Mouse (Mus musculus) adrenal gland, postnatal 4 days (tissue): ENCODE measurements around the gene Olfr155. TPM values are rescaled to one million over a fixed set of nuclear protein-coding genes. Genes with fewer than 3 reads are reported as not detected.
A peak's percentile ranks its signal among the peaks of the same experiment; 100 is the strongest.

Experiments used
- DNase-seq, 2 experiments: peaks; one replicate each; pipeline ENCODE4 v3.0.0; 2021 to 2022; ENCODE audit warnings: low spot score in 2 of 2, mixed read lengths in 2 of 2
- long read RNA-seq, 2 experiments: library from polyadenylated mRNA; stranded (forward); transcript quantifications; one replicate each; pipeline ENCODE4 v2.0.0; 2021
- total RNA-seq, 2 experiments: library from RNA; stranded (reverse); gene quantifications; 2 replicates each; pipeline ENCODE4 v1.2.3; 2021

The Olfr155 gene
- total RNA-seq: not detected
- long read RNA-seq, experiment 1: 0 reads
- long read RNA-seq, experiment 2: 0 reads

DNA sequence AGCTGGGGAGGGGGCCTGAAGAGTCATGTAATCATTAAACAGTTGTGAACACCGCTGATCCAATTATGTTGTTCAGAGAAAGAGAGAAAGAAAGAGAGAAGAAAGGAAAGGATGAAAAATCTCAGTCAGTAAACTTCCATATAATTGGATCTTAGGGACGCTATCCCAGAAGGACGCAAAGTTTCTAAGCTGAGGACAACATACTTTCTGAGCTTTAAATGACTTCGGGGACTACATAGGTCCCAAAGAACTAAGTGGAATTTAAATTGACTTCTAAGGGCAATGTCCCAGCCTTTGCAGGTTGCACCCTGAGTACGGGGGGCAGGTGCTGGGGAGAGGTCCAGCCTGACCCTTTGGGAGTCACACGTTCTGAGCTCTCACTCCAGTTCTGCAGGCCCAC is at the start of gene Olfr155:
Gene Olfr155, plus strand, starts transcription at position 301 of the 400 bp plus-strand sequence.
- no peak for DNase-seq

DNA sequence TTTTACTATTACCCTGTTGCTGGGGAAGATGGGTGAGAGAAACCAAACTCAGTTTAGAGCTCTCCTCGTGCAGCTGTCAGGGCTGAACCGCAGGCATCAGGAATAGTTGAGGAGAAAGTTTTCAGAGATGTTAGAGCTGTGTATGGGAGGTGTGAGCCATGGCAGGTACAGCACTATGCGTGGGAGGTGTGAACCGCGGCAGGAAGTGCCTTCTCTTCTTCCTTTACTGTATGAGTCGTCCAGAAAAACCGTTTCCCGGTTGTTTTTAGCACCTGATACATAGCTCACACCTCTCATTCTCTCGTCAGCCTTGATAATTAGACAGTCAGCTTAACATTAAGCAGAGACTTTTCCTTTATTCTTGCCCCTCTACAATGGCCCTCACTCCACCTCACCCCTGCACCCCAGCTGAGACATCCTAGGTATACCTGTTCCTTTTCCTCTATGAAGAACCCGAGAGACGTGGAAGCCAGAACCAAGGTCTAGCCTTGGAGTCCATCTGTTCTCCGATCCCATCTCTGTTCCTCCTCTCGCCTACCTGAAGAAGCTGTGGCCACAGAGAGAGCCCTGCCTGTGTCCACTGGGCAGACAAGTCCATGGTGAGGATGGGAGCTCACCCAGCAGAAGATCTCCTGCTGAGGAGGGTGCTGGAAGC is 28.3 kb upstream of the Olfr155 start:
- no peak for DNase-seq

DNA sequence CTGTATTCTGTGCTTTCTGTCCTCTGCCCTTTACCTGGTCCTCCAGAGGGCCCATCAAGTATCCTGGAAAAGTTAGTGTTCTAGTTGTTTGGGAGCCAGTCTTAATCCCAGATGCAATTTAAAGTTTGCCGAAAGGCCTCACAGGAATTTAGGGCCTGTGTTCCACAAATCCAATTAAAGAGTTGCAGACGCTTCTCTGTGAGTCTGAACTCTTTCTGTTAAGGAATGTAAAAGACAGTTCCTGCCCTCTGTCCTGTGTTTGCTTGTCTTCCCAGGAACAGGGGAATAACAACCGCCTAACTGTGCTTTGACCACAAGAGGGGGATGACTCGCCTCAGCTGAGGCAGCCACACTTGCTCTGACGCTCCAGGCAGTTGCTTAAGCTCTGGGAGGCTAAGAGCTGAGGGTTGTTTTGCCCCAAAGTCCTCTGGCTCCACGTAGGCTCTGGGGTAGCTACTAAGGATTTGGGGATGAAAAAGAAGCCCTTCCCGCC is 27.5 kb upstream of the Olfr155 start, which contains the start of gene Olfr156:
Gene Olfr156, minus strand, starts transcription at position 51 of the 493 bp plus-strand sequence.
- no peak for DNase-seq

DNA sequence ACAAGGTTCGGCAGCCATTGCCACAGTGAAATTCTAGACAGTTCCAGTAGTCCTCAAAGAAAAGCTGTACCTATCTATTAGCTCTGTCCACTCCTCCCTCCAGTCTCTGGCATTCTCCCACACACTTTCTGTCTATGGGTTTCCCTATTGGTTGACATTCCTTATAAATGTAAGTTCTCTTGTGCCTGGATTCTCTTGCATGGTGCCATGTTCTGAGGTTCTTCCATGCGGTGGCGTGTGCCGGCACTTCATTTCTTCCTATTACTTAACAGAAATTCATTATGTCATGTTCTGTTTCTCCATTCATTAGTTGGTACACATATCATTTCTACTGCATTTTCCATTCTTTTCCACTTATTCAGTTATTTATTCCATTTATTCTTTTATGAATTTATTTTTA is 22.6 kb upstream of the Olfr155 start:
- DNase-seq: no peak

DNA sequence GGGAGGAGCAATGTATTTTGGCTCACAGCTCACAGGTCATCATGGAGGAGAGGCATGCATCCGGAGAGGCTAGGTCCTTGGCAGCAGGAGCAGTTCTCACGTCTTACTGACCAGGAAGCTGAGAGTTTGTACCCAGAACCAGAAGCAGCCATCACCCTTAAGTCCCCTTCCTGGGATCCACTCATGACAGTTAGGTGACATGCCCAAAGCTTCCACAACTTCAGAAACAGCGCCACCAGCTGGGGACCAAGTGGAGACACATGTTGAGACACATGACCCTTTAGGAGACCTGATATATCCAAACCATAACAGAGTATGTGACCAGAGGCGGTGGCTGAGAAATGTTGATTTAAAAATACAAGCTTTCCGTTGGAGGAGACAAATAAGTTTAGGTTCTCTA is 19.3 kb upstream of the Olfr155 start:
- DNase-seq: no peak

DNA sequence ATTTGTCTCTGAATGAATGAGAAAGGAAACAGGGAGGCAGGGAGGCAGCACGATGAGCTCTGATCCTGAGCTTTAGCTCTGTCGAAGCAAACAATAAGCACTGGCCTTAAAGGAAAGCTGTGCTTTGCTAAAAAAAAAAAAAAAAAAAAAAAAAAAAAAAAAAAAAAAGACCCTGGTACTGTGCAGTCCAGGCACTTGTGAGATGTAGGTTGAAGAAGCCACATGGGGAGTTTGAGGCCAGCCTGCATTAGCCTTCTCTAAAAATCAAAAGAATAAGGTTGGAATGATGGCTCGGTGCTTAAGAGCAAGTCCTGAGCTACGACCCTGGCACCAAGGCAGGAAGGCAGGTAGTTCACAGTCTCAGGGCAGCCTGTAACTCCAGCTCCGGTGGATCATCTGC is 17.6 kb upstream of the Olfr155 start:
- no peak for DNase-seq

DNA sequence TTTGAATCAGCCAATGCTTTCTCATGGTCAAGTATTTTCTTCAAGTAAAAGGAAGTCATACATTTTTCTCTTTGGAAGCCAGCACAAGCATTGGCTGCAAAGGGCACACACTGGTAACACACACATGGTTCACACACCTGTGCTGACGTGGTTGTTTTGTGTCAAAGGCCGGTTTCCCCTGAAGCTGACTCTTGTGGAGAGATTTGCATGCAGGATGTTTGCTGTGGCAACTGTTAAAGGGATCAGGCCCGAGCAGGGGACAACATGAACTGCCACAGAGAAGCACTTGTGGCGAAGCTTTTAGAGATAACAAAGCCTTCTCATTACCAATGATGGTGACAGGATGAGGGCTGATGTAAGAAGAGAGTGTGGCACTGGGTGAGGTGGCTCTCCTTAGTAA is 16.6 kb upstream of the Olfr155 start:
- DNase-seq: no peak

DNA sequence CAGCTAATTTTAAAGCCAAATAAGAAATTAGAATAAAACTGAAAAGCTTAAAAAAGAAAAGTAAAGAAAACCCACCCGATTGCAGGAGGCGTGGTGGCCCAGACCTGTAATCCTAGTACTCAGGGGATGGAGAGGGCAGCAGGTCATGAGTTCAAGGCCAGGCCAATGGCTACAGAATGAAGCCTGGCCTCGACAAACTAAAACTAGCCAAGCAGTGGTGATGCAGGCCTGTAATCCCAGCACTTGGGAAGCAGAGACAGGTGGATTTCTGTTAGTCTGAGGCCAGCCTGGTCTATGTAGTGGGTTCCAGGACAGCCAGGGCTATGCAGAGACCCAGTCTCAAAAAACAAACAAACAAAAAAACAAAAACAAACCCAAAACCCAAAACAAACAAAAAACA is 13.0 kb upstream of the Olfr155 start:
- no peak for DNase-seq

DNA sequence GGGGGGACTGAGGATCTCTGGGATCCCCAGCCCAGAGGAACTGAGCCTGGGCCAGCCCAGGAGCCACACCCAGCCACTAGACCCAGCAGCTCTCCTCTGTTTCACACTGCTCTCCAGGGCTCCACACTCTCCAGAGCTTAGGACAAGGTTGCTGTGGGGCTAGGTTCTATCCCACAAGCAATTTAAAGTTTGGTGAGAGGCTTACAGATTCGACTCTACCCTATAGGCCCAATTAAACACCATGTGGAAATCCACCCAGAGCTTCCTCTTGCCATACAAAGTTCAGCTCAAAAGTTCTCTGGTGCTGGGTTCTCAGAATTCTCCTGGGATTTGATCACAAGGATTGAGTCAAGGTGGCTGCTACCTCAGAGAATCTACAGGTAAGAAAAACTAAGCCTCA is 11.3 kb upstream of the Olfr155 start, which contains the start of gene Olfr157:
Gene Olfr157, minus strand, starts transcription at position 101 of the 400 bp plus-strand sequence.
- no peak for DNase-seq

DNA sequence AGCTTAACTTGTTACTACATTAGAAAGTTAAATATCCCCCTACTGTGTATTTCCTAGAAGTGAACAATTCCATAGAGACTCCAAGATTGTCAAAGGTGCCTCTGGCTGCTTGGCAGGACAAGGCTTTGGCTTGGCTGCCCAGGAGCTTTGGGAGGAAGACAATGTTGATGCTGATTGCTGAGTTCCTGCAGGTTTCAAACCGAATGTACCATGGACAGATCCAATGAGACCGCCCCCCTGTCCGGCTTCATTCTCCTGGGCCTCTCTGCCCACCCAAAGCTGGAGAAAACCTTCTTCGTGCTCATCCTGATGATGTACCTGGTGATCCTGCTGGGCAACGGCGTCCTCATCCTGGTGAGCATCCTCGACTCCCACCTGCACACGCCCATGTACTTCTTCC is 2.7 kb downstream of the Olfr155 start:
- no peak for DNase-seq

DNA sequence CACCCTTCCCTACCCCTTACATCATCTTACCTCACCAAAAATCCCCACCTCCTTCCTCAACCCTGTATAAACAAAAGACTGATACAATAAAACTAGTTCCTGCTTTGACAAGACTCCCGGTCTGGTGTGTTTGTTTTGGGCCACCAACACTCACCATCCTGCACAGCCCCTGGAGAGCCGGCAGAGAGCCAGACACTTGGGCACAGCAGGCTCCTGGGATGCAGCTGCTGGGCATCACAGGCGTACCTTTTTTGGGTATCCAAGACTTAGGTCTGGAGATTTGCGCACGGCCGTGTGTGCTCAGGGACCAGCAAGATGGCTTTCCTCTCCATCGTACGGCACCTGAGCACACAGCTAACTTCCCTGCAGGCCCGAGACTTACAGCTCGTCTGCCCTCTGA is 8.5 kb downstream of the Olfr155 start:
- no peak for DNase-seq

DNA sequence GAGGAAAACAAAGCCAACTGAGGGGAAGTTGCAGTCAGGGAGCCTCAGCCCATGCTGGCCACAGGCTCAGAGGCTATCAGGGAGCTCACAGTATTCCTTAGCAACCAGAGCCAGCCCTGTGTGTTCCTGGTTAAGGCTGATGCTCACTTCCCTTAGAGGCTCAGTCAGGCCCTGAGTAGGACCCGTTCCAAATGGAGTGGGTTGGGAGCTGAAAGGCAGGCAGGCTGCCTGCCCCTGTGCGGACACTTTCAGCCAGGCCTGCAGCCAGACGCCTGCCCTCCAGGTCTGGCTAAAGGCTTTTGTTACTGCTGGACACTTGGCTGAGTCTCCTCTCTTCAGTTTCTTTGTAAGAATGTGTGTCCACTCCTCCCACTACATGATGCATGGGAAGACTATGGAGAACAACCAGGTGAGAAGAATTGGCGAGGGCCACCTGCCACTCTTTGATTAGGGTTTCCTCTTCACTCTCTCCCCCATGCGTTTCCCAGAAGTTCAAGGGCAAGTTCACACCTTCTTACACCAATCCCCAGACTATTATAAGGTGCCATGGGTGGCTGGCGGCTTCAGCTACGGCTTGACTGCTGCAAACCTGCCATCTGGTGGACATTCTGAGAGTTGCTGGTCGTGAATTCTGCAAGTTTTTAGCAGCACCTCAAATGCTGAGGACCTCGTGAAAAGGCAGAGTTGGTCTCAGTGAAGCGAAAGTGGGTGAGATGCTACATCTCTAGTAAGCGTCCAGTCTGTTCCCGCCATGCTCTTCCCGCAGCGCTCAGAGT is 9.6 kb downstream of the Olfr155 start:
- peak in 1 of 2 experiments; percentile 31 for DNase-seq

DNA sequence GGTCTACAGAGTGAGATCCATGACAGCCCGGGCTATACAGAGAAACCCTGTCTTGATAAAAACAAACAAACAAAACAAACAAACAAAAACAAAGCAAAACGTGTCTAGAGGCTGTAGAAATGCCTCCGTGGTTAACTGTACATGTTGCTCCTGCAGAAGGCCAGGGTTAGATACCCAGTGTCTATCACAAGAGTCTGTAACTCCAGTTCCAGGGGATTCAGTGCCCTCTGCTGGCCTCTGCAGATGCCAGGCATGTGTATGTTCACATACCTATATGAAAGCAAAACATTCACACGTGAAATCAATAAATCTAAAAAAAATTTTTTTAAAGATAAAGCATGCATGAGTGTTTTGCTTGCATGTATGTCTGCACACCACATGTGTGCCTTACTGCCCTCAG is 11.9 kb downstream of the Olfr155 start:
- DNase-seq: no peak

DNA sequence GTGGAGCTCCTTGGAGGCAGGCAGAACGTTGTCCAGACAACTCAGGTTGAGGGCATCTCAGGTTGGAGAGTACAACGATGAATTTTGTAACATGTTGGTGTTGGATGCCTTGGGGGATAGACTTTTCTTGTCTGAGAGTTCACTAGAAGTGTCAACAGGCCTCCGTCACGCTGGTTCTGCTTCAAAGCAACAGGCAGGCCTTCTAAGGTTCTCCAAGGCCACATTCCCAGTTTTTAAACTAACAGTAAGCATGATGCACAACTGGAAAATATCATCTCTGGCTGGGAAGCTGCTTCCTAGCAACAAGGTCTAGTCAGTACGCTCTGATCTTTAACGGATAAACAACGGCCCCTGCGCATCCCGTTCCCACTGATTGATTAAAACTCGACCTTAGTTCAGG is 18.5 kb downstream of the Olfr155 start:
- no peak for DNase-seq

DNA sequence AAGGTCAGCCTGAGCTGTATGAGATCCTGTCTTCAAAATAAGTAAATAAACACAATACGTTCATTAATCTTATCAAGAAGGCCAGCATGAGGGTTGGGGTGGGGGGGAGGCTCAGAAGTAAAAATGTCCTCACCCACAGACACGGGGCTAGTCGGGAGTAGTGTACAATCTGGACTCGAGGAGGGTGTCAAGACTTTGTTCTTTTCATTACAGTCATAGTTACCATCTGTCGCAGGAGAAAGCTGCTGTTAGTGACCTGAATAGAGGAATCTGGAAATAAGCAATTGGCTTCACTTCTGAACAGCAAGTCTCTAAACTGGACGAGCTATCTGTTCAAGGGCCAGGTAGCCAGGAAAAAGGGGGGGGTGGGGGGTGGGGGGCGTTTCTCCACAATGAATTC is 23.1 kb downstream of the Olfr155 start:
- no peak for DNase-seq

DNA sequence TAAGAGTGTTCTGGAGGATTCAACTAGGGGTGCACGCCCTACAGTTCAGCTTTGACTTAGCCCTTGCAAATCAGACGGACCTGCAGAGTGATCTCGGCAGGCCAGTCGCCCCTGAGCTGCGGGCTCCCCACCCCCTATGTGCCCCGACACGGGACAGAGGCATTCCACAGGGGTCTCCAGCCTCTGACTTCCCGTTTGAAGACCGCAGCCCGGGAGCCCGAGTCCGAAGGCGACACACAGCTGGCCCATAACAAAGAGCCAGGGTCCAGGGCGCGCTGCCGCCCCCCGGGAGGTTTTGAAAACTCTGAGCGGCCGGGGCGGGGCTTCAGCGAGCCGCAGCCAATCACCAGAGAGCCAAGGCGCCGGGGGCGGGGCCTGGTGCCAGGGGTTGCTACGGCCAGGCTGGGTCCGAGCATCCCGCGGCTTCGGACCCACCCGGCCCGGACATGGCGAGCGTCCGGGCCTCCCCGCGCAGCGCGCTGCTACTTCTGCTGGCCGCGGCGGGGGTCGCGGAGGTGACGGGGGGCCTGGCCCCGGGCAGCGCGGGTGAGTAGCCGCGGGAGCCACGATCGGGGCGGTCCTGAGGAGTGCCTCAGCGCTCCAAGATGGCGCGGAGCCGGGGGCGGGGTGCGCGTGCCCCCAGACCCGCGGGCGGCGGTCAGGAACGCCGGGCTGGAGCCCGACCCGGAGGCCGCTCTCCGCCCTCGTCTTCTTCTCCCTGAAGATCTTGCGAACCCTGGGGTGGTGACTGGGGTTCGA is 24.0 kb downstream of the Olfr155 start, which contains the start of gene Reck:
Gene Reck, plus strand, starts transcription at position 371 of the 759 bp plus-strand sequence.
- DNase-seq: peak; percentile 74 to 79

DNA sequence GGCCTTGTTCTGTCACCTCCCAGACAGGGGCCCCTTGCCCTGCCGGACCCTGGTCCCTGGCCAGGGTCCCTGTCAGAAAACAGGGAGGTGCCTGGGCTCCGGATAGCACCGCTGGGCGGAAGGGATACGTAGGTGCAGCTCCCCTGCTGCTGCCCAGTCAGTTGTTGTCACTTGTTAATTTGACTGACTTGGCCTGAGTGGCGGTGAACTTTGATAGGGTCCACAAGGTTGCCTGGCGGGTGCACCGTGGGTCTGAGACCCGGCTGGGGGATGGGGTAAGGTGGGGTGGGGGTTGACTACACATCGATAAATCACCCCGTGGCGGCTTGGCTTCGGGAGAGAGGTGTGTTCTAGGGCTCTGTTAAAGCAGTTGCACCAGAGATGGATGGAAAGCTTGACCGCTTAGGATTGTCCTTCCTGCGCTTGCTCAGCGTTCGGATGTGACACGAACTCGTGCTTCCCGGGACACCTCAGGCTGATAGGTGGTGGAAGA is 24.6 kb downstream of the Olfr155 start:
- DNase-seq: no peak

DNA sequence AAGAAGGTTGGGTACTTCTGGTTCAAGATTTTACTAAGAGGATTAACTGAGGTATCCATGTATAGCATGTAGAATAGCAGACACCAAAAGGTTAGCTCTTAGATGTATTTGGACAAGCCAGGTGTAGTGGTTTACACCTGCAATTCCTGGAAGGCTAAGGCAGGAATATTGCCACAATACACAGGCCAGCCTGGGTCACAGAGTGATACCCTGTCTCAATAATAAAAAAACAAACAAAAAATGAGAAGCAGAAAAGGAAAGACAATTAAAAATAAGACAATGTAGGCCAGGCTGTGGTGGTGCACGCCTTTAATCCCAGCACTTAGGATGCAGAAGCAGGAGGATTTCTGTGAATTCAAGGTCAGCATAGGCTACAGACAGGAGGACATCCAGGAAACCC is 25.9 kb downstream of the Olfr155 start:
- no peak for DNase-seq

DNA sequence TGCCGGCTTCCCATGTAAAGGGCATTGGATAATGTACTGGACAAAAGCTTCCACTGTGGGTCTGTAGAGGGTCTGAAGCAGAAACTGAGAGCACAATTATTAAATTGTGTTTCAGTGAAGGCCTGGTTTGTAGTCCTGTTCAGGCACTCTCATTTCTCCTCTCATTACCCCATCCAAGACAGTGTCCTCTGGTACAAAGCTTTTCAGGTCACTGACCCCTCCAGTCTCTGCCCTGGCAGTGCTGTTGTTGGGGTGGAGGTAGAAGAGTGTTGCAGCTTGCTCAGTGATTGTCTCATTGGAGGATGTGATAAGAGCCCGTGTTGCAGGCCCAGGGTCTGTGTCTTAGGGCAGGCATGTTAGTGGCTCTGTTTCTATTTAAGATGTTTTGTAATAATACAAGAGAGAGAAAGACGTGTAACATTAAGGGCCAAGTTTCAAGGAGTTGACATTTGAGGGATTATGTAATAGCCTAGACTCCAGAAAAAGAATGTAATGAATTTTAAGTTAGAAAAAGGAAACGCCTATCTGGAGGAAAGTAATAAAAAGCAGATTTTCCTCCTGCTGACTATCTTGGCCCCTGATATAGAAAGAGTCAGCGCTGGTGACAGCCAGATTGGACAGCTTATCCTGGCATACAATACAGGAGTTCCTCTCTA is 26.9 kb downstream of the Olfr155 start:
- no peak for DNase-seq

DNA sequence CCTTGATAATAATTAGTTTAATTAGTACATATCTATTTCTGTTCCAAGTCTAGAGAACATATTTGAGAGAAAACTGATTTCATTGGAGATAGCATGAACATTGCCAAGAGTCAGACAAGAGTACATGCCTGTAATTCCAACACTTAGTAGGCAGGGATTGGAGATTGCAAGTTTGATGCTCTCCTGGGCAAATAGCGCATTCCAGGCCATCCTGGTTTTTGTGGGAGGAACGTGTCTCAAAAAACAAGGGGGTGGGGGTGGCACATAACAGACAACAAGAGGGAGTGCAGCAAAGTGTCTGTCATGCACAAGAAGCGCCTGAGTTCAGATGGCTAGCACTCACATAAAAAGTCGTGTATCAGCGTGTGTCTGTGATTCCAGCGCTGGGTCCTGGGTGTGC is 28.2 kb downstream of the Olfr155 start:
- DNase-seq: no peak

DNA sequence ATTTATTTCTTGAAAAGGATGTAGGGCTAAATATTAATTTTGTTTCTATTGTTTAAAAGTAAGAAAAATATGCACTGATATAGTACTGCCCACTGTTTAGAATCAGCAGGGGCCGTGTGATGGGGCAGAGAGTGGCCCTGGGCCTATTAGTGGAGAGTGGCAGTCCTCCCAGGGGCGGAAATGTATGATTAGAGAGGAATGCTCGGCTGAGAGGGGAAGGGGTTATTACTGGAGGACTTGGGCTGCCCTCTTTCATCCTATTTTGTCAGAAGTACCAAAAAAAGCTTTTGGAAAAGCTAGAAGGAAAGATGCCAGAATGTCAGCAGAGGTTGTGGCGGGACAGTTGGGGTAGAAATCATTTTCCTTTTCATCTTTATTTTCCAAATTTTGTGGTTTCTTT is 32.8 kb downstream of the Olfr155 start:
- no peak for DNase-seq
